Mouse (Mus musculus) lung, postnatal 0 days (tissue): ENCODE results near the gene Prokr1. TPM values are rescaled to one million over a fixed set of nuclear protein-coding genes. Genes with fewer than 3 reads are reported as not detected.
"Not testable (repeated sequence)": the region's sequence is repeated elsewhere in the genome, so short reads cannot be mapped to it uniquely, and the experiment has no call there.

Experiments used
- ATAC-seq: fragments of 200-750 bp; cut with Nextera tagmentation; 2 replicates; pipeline ENCODE4 v1.8.0; 2017; ENCODE audit warnings: moderate library complexity
- DNase-seq: peaks from one replicate; pipeline ENCODE4 v3.0.0-alpha.2; 2016; ENCODE audit warnings: low spot score
- H3K27ac ChIP-seq: fragments of 300-500 bp; sonication (generic); 2 replicates; pipeline ENCODE4 v1.5.1; 2014; ENCODE audit warnings: antibody characterized with exemption, mild to moderate bottlenecking, low read length, mixed read lengths
- H3K27me3 ChIP-seq: fragments of 300-500 bp; sonication (generic); replicated peaks from 2 replicates; pipeline ENCODE4 v1.6.1; 2014; ENCODE audit warnings: low read length, mixed read lengths; ENCODE audit not compliant: insufficient read depth
- H3K36me3 ChIP-seq: fragments of 300-500 bp; sonication (generic); 2 replicates; pipeline ENCODE4 v1.6.1; 2014; ENCODE audit warnings: low read length, mixed read lengths; ENCODE audit not compliant: insufficient read depth
- H3K4me1 ChIP-seq: fragments of 300-500 bp; sonication (generic); 2 replicates; pipeline ENCODE4 v1.6.1; 2014; ENCODE audit warnings: antibody characterized with exemption, low read depth, low read length, mixed read lengths; ENCODE audit not compliant: insufficient read depth
- H3K4me2 ChIP-seq: fragments of 300-500 bp; sonication (generic); replicated peaks from 2 replicates; pipeline ENCODE4 v1.6.1; 2014; ENCODE audit warnings: low read depth, mild to moderate bottlenecking, low read length, moderate library complexity, mixed read lengths
- H3K4me3 ChIP-seq: fragments of 300-500 bp; sonication (generic); 2 replicates; pipeline ENCODE4 v1.5.1; 2014; ENCODE audit warnings: low read depth, low read length
- H3K9ac ChIP-seq: fragments of 300-500 bp; sonication (generic); replicated peaks from 2 replicates; pipeline ENCODE4 v1.6.1; 2014; ENCODE audit warnings: low read depth, mild to moderate bottlenecking
- H3K9me3 ChIP-seq: fragments of 300-500 bp; sonication (generic); 2 replicates; pipeline ENCODE4 v1.6.1; 2016; ENCODE audit warnings: low read length, mixed read lengths
- CTCF ChIP-seq: IDR thresholded peaks from 2 replicates; pipeline ENCODE4 v1.5.1; 2016; ENCODE audit warnings: antibody characterized with exemption, mild to moderate bottlenecking
- EP300 ChIP-seq: IDR thresholded peaks from 2 replicates; pipeline ENCODE4 v1.6.1; 2016; ENCODE audit warnings: antibody characterized with exemption, mild to moderate bottlenecking, control low read depth
- WGBS: fragments of 180-500 bp; shearing (Covaris S2); extraction: QIAGEN DNeasy Blood & Tissue Kit; methylation state at CpG from one replicate; pipeline ENCODE4 v1.1.7; 2014; 5-methylcytosine and 5-hydroxymethylcytosine counted together
- polyA plus RNA-seq: library from polyadenylated mRNA; unstranded; fragments of >200 nt; fragmentation: Nextera tagmentation; extraction: Ambion mirVana; gene quantifications from 2 replicates; pipeline ENCODE4 v1.2.1, GENCODE M21; 2015

The Prokr1 gene
- polyA plus RNA-seq, 1 experiment from 2014 or later: 0.41 TPM

DNA sequence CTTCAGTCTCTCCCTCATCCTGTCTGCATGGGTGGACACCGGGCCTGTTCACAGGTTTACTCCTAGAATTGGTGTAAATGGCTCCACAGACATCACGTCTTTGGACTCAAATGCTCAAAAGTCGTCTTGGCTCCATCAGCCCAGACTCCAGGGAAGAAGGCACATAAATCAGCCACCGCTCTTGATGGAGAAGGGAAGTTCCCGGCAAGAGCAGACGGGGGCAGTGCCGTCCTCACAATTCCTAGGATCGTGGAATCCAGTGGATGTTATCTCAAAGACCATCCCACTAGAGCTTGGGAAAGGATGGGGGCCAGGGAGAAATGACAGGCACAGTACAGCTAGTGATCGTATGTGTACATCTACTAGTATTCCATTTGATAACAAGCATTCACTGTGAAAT, 12.3 kb downstream of the Prokr1 start:
- TF ChIP-seq CTCF (peak; percentile 66), EP300 (no peak)
- Histone ChIP-seq H3K4me2 (no peak overlapping the region), H3K27ac (no peak overlapping the region), H3K36me3 (no peaks in the 10 kb centered on the region), H3K4me1 (no peaks in the 10 kb centered on the region), H3K9ac (no peak overlapping the region), H3K27me3 (no peaks in the 10 kb centered on the region), H3K4me3 (no peak overlapping the region), H3K9me3 (no peaks in the 10 kb centered on the region)
- DNase-seq: peak; percentile 40
- no peak for ATAC-seq
- 34% methylated on average over 9 of the region's 9 CpGs for WGBS

DNA sequence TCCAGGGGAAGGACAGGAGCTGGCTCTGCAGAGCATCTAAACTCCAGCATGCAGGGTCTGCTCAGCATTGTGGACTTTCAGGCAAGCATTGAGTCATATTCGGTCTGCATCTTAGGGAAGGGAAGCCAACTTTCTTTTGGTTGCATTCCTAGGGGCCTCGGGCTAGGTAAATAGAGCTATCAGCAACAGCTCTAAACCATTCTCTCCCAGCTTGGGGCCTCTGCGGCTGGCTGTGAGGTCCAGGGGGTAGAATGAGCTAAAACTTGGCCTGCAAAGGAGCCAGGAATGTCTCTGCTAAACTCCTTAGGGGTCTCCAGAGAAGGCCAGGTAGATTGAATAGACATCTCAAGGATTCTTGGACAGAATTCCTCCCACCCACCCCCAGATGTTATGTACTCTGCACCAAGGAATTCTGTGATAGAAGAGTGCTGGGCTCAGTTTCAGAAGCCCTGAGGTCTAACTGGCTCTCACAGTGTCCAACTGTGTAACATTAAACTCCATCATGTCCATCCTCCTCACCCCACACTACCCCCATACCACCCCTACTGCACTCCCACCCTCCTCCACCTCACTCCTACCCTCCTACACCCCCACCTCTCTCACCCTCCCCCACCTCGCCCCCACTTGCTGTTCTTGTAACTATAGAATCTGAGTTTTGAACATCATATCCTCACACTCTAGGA, 13.8 kb downstream of the Prokr1 start:
- H3K36me3 ChIP-seq: no peaks in the 10 kb centered on the region
- DNase-seq: no peak
- H3K4me3 ChIP-seq: no peak overlapping the region
- H3K9ac ChIP-seq: no peak overlapping the region
- H3K27ac ChIP-seq: no peak overlapping the region
- TF ChIP-seq CTCF (no peak), EP300 (no peak)
- WGBS: 32% methylated on average over 4 of the region's 4 CpGs
- no peak for ATAC-seq
- H3K4me1 ChIP-seq: no peaks in the 10 kb centered on the region
- no peaks in the 10 kb centered on the region for H3K9me3 ChIP-seq
- no peak overlapping the region for H3K4me2 ChIP-seq
- H3K27me3 ChIP-seq: no peaks in the 10 kb centered on the region

GRCm38 (mm10) chr6:87571863-87572262, 18.7 kb downstream of the Prokr1 start:
- not testable (repeated sequence) for H3K27me3 ChIP-seq, ATAC-seq, H3K4me2 ChIP-seq, H3K36me3 ChIP-seq, H3K9ac ChIP-seq, H3K27ac ChIP-seq, H3K4me3 ChIP-seq, H3K4me1 ChIP-seq, H3K9me3 ChIP-seq, DNase-seq

DNA sequence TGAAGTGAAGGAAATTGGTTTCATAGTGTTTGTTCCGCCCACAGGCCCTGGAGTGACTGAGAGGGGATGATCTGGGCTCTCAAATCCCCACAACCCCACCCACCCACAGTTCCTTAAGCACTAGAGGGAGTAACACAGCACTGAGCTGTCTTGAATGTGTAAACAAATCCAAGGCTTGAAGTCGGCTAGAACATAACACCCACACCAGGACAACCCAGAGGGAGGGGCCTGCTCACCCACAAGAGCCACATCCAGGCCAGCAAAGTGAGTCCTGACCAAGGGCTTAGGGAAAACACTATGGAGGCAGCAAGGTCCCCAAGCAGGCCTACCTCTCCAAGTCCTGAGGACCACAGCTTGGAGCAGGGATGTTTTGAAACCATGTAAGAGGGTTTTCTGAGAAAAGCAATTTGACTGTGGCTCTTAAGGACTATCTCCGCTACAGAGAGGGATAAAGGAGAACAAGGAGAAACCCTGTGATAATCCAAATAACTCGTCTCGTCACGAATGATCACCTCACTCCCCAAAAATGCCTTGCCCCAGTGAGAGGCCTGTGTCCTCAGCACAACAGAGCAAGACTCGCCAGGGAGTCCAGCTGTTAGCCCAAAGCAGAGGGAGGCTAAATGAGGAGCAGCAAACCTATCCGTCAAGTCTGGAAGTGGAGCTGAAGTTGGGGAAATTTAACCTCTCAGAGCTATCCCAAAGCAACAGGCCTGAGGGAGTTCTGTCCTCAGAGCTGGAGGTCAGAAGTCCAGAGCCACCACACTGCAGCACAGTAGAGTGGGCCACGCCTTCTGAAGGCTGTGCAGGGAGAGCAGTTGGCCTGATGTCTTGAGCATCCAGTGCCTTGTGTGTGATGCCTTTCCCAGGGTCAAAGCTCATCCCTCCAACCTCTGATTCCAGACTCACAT, 22.6 kb downstream of the Prokr1 start:
- no peak overlapping the region for H3K9ac ChIP-seq
- peak; percentile 45 for TF ChIP-seq CTCF
- TF ChIP-seq EP300: no peak
- H3K36me3 ChIP-seq: no peaks in the 10 kb centered on the region
- ATAC-seq (peak; percentile 94), DNase-seq (peak; percentile 71)
- no peak overlapping the region for H3K27ac ChIP-seq
- H3K9me3 ChIP-seq: no peaks in the 10 kb centered on the region
- H3K4me2 ChIP-seq: no peak overlapping the region
- H3K4me3 ChIP-seq: no peak overlapping the region
- 44% methylated on average over 9 of the region's 9 CpGs for WGBS
- no peaks in the 10 kb centered on the region for H3K27me3 ChIP-seq
- no peaks in the 10 kb centered on the region for H3K4me1 ChIP-seq

DNA sequence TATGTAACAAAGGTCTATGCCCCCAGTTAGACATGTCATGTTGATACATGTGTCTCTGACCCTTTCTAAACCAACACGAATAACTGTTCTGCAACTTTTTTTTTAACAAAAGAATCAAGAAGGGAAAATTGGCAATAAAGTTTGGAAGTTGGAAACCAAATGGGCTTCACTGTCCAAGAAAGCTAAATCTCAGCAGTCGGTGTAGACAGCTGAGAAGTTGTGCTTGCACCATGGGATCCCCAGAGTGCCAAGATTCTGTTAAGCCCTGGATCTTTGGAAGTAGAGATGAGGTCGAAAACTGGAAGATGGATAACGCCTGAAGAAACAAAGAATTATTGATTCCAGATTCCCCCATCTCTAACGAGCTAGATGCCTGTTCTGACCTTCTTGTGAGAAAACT, 25.4 kb downstream of the Prokr1 start:
- H3K4me2 ChIP-seq: no peak overlapping the region
- no peaks in the 10 kb centered on the region for H3K36me3 ChIP-seq
- no peak overlapping the region for H3K4me3 ChIP-seq
- TF ChIP-seq EP300: no peak
- no peak for TF ChIP-seq CTCF
- WGBS: 55% methylated on average over 5 of the region's 5 CpGs
- no peak overlapping the region for H3K9ac ChIP-seq
- no peaks in the 10 kb centered on the region for H3K9me3 ChIP-seq
- ATAC-seq: no peak
- no peaks in the 10 kb centered on the region for H3K4me1 ChIP-seq
- H3K27ac ChIP-seq: no peak overlapping the region
- DNase-seq: peak; percentile 28
- H3K27me3 ChIP-seq: no peaks in the 10 kb centered on the region

- Histone ChIP-seq H3K27ac (no peak overlapping the region), H3K4me1 (no peaks in the 10 kb centered on the region), H3K9ac (no peak overlapping the region), H3K4me2 (no peak overlapping the region), H3K4me3 (no peak overlapping the region), H3K9me3 (no peaks in the 10 kb centered on the region), H3K27me3 (no peaks in the 10 kb centered on the region), H3K36me3 (no peaks in the 10 kb centered on the region)
- TF ChIP-seq EP300 (no peak), CTCF (no peak)
- DNase-seq (no peak), ATAC-seq (no peak)
- 85% methylated on average over 4 of the region's 4 CpGs for WGBS
Observed at GRCm38 (mm10) chr6:87564356-87564755, 26.2 kb downstream of the Prokr1 start.
